Mouse (Mus musculus) frontal cortex, postnatal 10 days (tissue): ENCODE measurements at regions not wholly inside any gene's neighbourhood (a gene's known extent, or its start where the extent isn't known, plus 50 kb on each side); places are given as distances from the start of the nearest gene placed in this dataset.

Source experiments
- DNase-seq, 2 experiments: peaks; one replicate each; pipeline ENCODE4 v3.0.0; 2022; ENCODE audit warnings: low spot score in 2 of 2, mixed read lengths in 1 of 2

GRCm38 (mm10) chr2:168338382-168338781 lies 56.8 kb upstream of the Kcng1 start:
- DNase-seq, result peak in 1 of 2 experiments; percentile 54

- DNase-seq, result no peak
Measured at GRCm38 (mm10) chr2:168337611-168338010, 56.1 kb upstream of the Kcng1 start.

- no peak for DNase-seq
Measured at GRCm38 (mm10) chr2:168335739-168336385, 54.3 kb upstream of the Kcng1 start.

- no peak for DNase-seq
Measured at GRCm38 (mm10) chr2:168334241-168334588, 52.7 kb upstream of the Kcng1 start.

- no peak for DNase-seq
Measured at GRCm38 (mm10) chr2:168333552-168334240, 52.2 kb upstream of the Kcng1 start.

GRCm38 (mm10) chr2:168332972-168333371 lies 51.4 kb upstream of the Kcng1 start:
- DNase-seq, result no peak
